In the genomic region with DNA sequence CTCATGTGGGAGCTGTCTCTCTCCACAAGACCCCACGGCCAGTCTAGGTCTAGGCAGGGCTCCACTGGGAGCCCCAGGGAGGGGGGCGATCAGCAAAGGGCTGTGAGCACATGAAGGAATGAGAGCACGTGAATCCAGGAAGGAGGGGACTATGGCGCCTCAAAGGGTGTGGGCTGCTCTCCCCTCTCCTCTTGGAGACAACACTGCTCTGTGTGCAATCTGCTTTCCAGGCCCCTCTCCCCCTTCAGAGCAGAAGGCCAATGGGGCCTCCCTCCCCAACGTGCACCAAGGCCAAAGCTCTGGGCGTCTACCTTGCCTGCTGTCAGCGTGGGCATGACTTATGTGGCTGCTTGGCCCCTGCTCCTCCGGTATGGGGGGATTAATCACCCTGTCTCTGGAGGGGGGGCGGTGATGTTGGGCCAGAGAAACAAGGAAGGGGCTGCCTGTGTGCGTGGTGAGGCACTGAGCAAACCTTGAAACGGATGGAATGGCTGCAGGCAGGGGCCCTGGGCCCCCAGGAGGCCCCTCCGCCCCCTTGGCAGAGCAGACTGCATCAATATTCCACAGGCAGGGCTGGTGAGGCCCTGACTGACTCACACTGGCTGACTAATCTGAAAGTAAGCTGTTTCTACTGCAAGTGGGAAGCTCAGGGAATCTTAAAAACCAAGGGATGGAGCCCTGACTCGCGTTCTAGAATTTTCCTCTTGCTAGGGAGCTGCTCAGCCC, we compare ENCODE assay signal across 9 mouse cellular contexts. TPM values are rescaled to one million over a fixed set of nuclear protein-coding genes. Genes with fewer than 3 reads are reported as not detected.
DNase-seq lines count a peak whose midpoint lies in the region; ATAC-seq lines count a peak whose summit lies in the region.
"Had no signal": no experiment of that assay in that cellular context is flagged by ENCODE, and none has a peak within 500 bp of the region (broad histone marks: within the 10 kb centered on the region; RNA-seq: fewer than 3 reads in every experiment).

No protein-coding gene starts in this region.

- DNase-seq in left cerebral cortex, adult 18-20 months (ENCODE audit: low spot score in 2 of 2): peak; percentile 31 to 40
- DNase-seq in left cerebral cortex, adult 11 months (ENCODE audit: low spot score): no peak
- peak; percentile 72 for DNase-seq in adrenal gland, postnatal 25 days
- DNase-seq in hindbrain, embryonic 10.5 days (ENCODE audit: low spot score): no peak
- no peak for DNase-seq in midbrain, embryonic 11.5 days (ENCODE audit: low spot score, missing footprints)
- no peak for DNase-seq in gastrocnemius, adult 18-20 months (ENCODE audit: low spot score)
- no peak for DNase-seq in cerebellum, postnatal 25 days

- H3K4me2 ChIP-seq in midbrain, embryonic 11.5 days: no peak overlapping the region

- H3K4me1 ChIP-seq in hindbrain, embryonic 10.5 days (replicated peaks): peaks cover 30% of the 10 kb centered on the region
- peaks cover 7% of the 10 kb centered on the region for H3K4me1 ChIP-seq in midbrain, embryonic 11.5 days (ENCODE audit: control insufficient read depth, insufficient read depth, low read length)

- 63% methylated on average over 14 of the region's 14 CpGs for WGBS in hindbrain, embryonic 10.5 days
- WGBS in midbrain, embryonic 11.5 days: 54% methylated on average over 14 of the region's 14 CpGs

- no peaks in the 10 kb centered on the region for H3K9me3 ChIP-seq in hindbrain, embryonic 10.5 days
- no peaks in the 10 kb centered on the region for H3K9me3 ChIP-seq in midbrain, embryonic 11.5 days (ENCODE audit: control insufficient read depth, low read length)

- peak overlapping the region; percentile 80 for H3K27ac ChIP-seq in hindbrain, embryonic 10.5 days
- H3K27ac ChIP-seq in midbrain, embryonic 11.5 days (ENCODE audit: low read depth, low read length): no peak overlapping the region

- H3K36me3 ChIP-seq in hindbrain, embryonic 10.5 days: no peaks in the 10 kb centered on the region
- no peaks in the 10 kb centered on the region for H3K36me3 ChIP-seq in midbrain, embryonic 11.5 days (ENCODE audit: control insufficient read depth, insufficient read depth, low read length)

- H3K4me3 ChIP-seq in hindbrain, embryonic 10.5 days: no peak overlapping the region
- H3K4me3 ChIP-seq in midbrain, embryonic 11.5 days (ENCODE audit: low read depth, low read length): no peak overlapping the region

- H3K27me3 ChIP-seq in hindbrain, embryonic 10.5 days (ENCODE audit: insufficient read depth, poor library complexity, severe bottlenecking): peaks cover 8% of the 10 kb centered on the region; the same call in 1 of the 2 replicates
- no peaks in the 10 kb centered on the region; the same call in 1 of the 2 replicates for H3K27me3 ChIP-seq in midbrain, embryonic 11.5 days (ENCODE audit: control insufficient read depth, insufficient read depth, low read length)

- H3K9ac ChIP-seq in midbrain, embryonic 11.5 days (ENCODE audit: low read length): peak overlapping the region; percentile 28; the same call in 1 of the 2 replicates

- peak; percentile 75 for ATAC-seq in midbrain, embryonic 11.5 days (ENCODE audit: low FRiP score)
- ATAC-seq in cerebellum, adult (ENCODE audit: insufficient number of reproducible peaks, low FRiP score, low TSS enrichment): no peak

RNA-seq across cellular contexts. Expression of gene Dlk1, which starts 35.0 kb away (rescaled TPM):
- total RNA-seq in left cerebral cortex, adult 18-20 months (2021): 1 to 10 TPM; 4.7 to 7.5 TPM
- 592 and 648 TPM in 2 replicates for total RNA-seq in adrenal gland, postnatal 25 days (2021)
- polyA plus RNA-seq in hindbrain, embryonic 10.5 days (2016; fragmentation: Nextera tagmentation; extraction: Ambion mirVana): 64.4 and 82.8 TPM in 2 replicates
- 75.1 and 76.7 TPM in 2 replicates for polyA plus RNA-seq in midbrain, embryonic 11.5 days (2014; fragmentation: Nextera tagmentation; extraction: Ambion mirVana)
- 1 to 10 TPM in 1 of 2 experiments, under 1 TPM in 1; 0.69 to 1.1 TPM for total RNA-seq in gastrocnemius, adult 18-20 months (2021)
- total RNA-seq: liver, adult 2 months had no signal

Comparison
In these comparisons a context has a peak if more than half of its experiments do, and no peak if none do; other contexts are left out.
1. DNase-seq: peak in left cerebral cortex, adult 18-20 months (2 of 2) and adrenal gland, postnatal 25 days (single experiment); none in left cerebral cortex, adult 11 months (single experiment), hindbrain, embryonic 10.5 days (single experiment), midbrain, embryonic 11.5 days (single experiment), gastrocnemius, adult 18-20 months (single experiment) and cerebellum, postnatal 25 days (0 of 2).
2. RNA of gene Dlk1, which starts 35.0 kb away (total RNA-seq): 592 to 648 TPM in adrenal gland, postnatal 25 days; 4.7 to 7.5 TPM in left cerebral cortex, adult 18-20 months and 0.69 to 1.1 TPM in gastrocnemius, adult 18-20 months; every median in the first group is over 10 times any median in the second.